Mouse (Mus musculus) colon, adult 2 months (tissue): ENCODE measurements around the gene Keg1. TPM values are rescaled to one million over a fixed set of nuclear protein-coding genes. Genes with fewer than 3 reads are reported as not detected.

Source experiments
- polyA plus RNA-seq: library from polyadenylated mRNA; depleted of rRNA; stranded (reverse); fragments of >200 nt; gene quantifications from 2 replicates; pipeline ENCODE4 v1.2.3, GENCODE M21; 2012; rRNA removed

Gene Keg1
- polyA plus RNA-seq, result 0.10 TPM in 1 of 2 replicates, not detected in the other

GRCm38 (mm10) chr19:12695590-12695989 lies at the start of gene Keg1:
Gene Keg1 (plus strand): TSS chr19:12695786.

DNA sequence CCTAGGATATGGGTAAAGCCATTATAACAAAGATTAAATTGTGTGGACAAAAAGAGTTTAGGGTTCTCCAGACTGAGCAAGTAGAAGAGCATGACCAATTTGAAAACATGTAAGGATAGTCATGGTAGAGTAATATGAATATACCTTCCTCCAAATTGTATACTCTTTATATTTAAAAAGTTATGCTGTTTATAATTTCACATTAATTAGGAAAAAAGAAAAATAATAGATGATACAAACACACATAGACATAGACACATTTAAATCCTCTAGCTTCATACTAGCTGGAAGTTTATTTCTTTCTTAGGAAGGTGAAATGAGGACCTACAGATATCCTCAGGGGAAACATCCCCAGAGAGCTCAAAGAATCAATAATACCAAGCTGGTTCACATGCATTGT lies 25.4 kb upstream of the Keg1 start, which contains the start of gene Olfr1442:
Olfr1442 (plus strand) TSS at position 301 of the 400 bp plus-strand sequence.

DNA sequence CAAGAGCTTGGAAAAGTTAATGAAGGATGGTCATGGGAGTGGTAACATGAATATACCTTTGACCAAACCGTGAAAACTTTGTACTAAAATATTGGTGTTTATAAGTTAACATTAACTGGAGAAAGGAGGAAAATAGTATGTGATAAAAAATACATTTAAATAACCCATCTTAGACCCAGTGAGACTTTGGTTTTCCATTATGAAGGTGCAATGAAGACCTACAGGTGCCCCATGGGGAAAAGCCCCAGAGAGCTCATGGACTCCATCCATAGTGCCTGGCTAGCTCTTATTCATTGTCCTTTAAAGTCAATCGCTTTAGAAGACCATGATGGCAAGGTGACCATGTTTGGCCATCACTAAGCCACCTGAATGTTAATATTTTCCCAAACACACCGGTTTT lies 17.8 kb upstream of the Keg1 start, which contains the start of gene Olfr1443:
Olfr1443 (plus strand) TSS at position 301 of the 400 bp plus-strand sequence.

DNA sequence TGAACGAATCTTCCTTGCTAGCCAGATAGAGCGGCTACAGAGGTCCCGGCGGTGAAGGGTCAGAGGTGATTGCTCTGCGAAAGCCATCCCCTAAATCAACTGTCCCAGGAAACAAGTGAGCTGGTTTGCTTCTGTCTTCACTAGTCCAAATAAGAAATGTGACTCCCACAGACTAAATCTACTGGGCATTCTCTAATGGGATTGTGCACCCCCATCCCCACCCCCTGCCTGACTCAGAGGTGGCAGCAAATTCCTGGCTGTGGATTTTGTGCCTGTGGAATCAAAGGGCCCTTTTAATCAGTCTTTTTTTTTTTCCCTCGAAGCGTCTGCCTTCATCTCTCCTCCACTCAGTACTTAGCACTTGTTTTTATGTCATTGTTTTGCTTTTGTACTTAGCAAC lies 69.7 kb downstream of the Keg1 start, which contains the start of gene Cntf:
Cntf (minus strand) TSS at position 325 of the 400 bp plus-strand sequence.

Other genes starting within 250 kb of the Keg1 start
- 2.8 and 3.4 TPM in 2 replicates for gene Mpeg1, start 235.0 kb upstream of the Keg1 start, polyA plus RNA-seq
- 9.6 TPM in 2 replicates for gene Dtx4, start 194.3 kb upstream of the Keg1 start, polyA plus RNA-seq
- gene Fam111a, start 150.0 kb upstream of the Keg1 start, polyA plus RNA-seq, result 0.33 and 0.69 TPM in 2 replicates
- gene Gm4952, start 95.8 kb upstream of the Keg1 start, polyA plus RNA-seq, result 0.06 TPM in 1 of 2 replicates, not detected in the other
- not detected in 2 replicates for gene Glyat, start 62.5 kb upstream of the Keg1 start, polyA plus RNA-seq
- gene Olfr1442, start 25.3 kb upstream of the Keg1 start, polyA plus RNA-seq, result not detected in 2 replicates
- not detected in 2 replicates for gene Olfr1443, start 17.7 kb upstream of the Keg1 start, polyA plus RNA-seq
- 0.27 TPM in 1 of 2 replicates, not detected in the other for gene Cntf, start 69.8 kb downstream of the Keg1 start, polyA plus RNA-seq
- gene Zfp91, start 100.3 kb downstream of the Keg1 start, polyA plus RNA-seq, result 11.1 and 11.5 TPM in 2 replicates
- 2.3 and 2.5 TPM in 2 replicates for gene Lpxn, start 100.4 kb downstream of the Keg1 start, polyA plus RNA-seq
- gene Gm5244, start 150.9 kb downstream of the Keg1 start, polyA plus RNA-seq, result not detected in 2 replicates
- not detected in 2 replicates for gene Olfr1444, start 161.5 kb downstream of the Keg1 start, polyA plus RNA-seq
- gene Olfr1445, start 188.1 kb downstream of the Keg1 start, polyA plus RNA-seq, result not detected in 2 replicates
- not detected in 2 replicates for gene Olfr1446, start 197.7 kb downstream of the Keg1 start, polyA plus RNA-seq
- gene Olfr1447, start 208.0 kb downstream of the Keg1 start, polyA plus RNA-seq, result not detected in 2 replicates
- gene Olfr1448, start 228.6 kb downstream of the Keg1 start, polyA plus RNA-seq, result not detected in 2 replicates
- not detected in 2 replicates for gene Olfr1449, start 235.1 kb downstream of the Keg1 start, polyA plus RNA-seq